Mouse (Mus musculus): Measurements from ENCODE around the gene Nsl1. TPM values are rescaled to one million over a fixed set of nuclear protein-coding genes. Genes with fewer than 3 reads are reported as not detected.
"Not testable (repeated sequence)": the region's sequence is repeated elsewhere in the genome, so short reads cannot be mapped to it uniquely, and the experiment has no call there.

Gene Nsl1
- polyA plus RNA-seq (2015; fragmentation: Nextera tagmentation; extraction: Ambion mirVana) = 9.9 and 14.1 TPM in 2 replicates

DNA sequence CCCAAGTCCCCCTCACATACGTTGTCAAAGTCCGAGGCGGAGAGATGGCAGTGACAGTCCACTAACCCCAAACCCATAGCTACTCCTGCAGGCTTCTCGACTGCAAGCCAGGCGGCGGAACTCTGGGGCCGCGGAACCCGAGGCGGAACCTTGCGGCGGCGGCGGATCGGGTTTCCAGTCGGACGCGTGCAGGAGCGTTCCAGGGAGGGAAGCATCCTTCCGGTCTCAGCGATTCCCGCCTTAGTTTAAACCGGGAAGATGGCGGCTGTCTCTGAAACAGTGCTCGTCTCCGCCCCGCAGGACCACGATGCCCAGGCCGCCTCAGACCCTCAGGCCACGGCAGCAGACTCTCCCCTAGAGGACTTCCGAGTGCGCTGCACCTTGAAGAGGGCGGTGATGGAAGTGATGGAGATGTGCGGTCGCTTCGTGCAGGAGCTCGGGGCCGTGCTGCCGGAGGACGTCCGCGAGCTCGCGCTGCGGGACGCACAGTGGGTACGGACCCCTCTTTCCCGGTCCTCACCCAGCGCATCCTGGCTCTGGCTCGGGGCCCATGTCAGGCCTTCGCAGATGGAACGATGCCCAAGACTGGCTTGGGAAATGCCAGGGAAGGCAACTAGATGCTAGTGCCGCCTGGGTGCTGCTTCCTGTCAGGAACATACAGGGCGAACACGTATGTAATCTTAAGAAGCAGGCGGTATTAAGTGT is at the start of gene Nsl1, which contains the start of gene Tatdn3:
Nsl1 (plus strand) TSS at position 232 of the 705 bp plus-strand sequence.
Tatdn3 (minus strand) TSS at position 152 of the 705 bp plus-strand sequence.
- Histone ChIP-seq H3K27me3 (no peaks in the 10 kb centered on the region), H3K4me1 (replicated peaks) (peaks cover 23% of the 10 kb centered on the region), H3K9me3 (replicated peaks) (no peaks in the 10 kb centered on the region), H3K36me3 (peaks cover 6% of the 10 kb centered on the region; the same call in 1 of the 2 replicates), H3K9ac (peak within 1 kb of the TSS; percentile 70), H3K4me2 (peak within 1 kb of the TSS; percentile 90), H3K4me3 (peak within 1 kb of the TSS; percentile 79), H3K27ac (peak within 1 kb of the TSS; percentile 71)
- WGBS = under 1% methylated on average over 56 of the region's 56 CpGs
- ATAC-seq (replicated peaks; ENCODE audit: insufficient number of reproducible peaks, insufficient read depth, low FRiP score, low read depth) = peak; percentile 89

DNA sequence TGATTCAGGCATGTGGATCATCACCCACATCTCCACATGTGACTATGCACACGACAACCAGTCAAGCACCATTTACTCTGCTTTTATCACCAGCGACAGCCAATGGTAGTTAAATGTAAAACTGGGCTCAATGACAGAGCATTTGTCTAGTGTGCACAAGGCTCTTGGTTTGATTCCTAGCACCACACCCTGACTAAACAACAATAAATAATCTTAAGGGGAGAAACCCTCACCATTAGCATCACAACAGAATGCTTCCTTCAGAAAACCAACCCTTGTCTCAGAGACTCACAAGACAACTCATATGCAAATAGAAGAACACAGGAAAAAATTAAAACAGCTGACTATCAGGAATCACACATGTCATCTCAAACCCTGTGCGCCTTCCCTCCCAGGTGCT is 48.5 kb upstream of the Nsl1 start:
- Histone ChIP-seq H3K9me3 (replicated peaks) (no peaks in the 10 kb centered on the region), H3K4me2 (no peak overlapping the region), H3K4me1 (replicated peaks) (no peaks in the 10 kb centered on the region), H3K4me3 (no peak overlapping the region), H3K27ac (no peak overlapping the region), H3K36me3 (peaks cover 49% of the 10 kb centered on the region), H3K27me3 (no peaks in the 10 kb centered on the region), H3K9ac (no peak overlapping the region)
- 93% methylated on average over 3 of the region's 3 CpGs for WGBS
- no peak for ATAC-seq (replicated peaks; ENCODE audit: insufficient number of reproducible peaks, insufficient read depth, low FRiP score, low read depth)

DNA sequence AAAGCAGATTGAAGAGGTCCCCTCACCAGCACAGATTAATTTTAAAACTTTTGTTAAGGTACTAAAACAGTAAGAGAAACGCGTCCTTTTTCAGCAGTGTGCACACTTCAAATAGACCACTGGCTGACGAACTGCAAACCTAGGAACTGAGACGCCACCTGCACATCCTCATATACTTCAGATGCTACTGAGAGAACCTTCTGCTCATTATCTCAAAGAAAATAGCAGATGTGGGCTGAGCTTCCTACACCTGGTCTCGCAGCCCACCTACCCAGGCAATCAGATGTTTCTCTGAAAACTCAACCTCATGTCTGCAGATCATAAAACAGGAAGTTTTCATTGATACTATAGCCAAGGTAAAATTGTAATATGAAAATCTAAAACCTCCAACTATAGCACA is 43.0 kb upstream of the Nsl1 start:
- H3K4me1 ChIP-seq (replicated peaks) = peaks cover 3% of the 10 kb centered on the region; the same call in 1 of the 2 replicates
- H3K27ac ChIP-seq = no peak overlapping the region

DNA sequence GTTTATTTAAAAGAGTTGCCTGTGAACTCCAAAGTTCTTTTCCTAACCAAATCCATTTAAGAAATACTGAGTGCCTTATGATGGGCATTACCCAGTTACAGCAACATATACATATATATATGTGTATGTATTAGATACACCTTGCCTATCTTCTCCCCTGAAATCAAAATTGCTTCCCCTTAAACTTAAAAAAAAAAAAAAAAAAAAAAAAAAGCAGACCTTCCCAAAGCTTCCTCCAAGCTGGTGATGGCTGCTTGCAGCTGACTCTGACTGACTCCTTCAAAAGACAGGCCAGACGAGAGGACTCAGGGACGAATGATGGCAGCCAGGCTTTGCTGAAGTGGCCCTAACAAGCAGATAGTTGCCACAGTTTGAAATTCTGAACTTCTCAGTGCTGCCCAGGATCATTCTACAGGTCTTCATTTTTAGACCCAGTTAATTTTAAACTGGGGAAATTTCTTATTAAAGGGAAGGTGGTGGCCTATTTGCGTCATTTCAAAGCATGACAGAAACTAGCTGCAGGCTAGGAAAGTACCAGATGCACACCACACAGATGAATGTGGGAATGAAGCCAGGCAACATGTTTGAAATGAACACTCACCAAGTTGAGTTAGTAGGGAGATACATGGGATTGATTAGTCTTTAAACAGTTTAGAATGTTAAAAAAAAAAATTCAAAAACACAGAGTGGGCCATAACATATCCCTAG is 42.4 kb upstream of the Nsl1 start:
- 79% methylated on average over 3 of the region's 3 CpGs for WGBS
- Histone ChIP-seq H3K4me1 (replicated peaks) (peaks cover 9% of the 10 kb centered on the region), H3K36me3 (peaks cover 14% of the 10 kb centered on the region), H3K4me3 (no peak overlapping the region), H3K27me3 (no peaks in the 10 kb centered on the region), H3K9me3 (replicated peaks) (no peaks in the 10 kb centered on the region), H3K9ac (no peak overlapping the region), H3K27ac (no peak overlapping the region), H3K4me2 (no peak overlapping the region)
- no peak for ATAC-seq (replicated peaks; ENCODE audit: insufficient number of reproducible peaks, insufficient read depth, low FRiP score, low read depth)

More for the DNA sequence above, 43.0 kb upstream of the Nsl1 start:
- Histone ChIP-seq H3K36me3 (peaks cover 14% of the 10 kb centered on the region), H3K9ac (no peak overlapping the region), H3K9me3 (replicated peaks) (no peaks in the 10 kb centered on the region), H3K4me2 (no peak overlapping the region), H3K4me3 (no peak overlapping the region), H3K27me3 (no peaks in the 10 kb centered on the region)
- ATAC-seq (replicated peaks; ENCODE audit: insufficient number of reproducible peaks, insufficient read depth, low FRiP score, low read depth) = no peak
- WGBS = 91% methylated on average over 5 of the region's 5 CpGs

DNA sequence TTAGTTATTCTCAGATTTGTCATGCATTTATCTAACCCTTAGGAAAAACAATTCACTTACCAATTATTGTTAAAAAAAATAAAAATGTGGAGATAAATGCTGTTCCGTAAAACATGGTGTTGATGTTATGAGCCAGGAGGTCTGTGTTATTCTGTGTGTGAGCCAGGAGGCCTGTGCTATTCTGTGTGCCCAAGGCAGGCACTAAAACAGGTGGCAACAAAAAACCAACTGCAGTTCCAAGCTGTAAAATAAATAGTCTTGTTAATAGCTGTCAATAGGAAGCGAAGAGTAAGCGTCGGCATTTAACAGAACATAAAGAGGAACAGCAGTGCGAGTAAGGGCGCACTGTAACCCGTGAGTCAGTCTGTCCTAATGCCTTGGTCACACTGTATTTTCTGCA is 41.8 kb upstream of the Nsl1 start:
- 92% methylated on average over 7 of the region's 7 CpGs for WGBS
- no peaks in the 10 kb centered on the region for H3K27me3 ChIP-seq
- H3K27ac ChIP-seq = no peak overlapping the region
- no peak for ATAC-seq (replicated peaks; ENCODE audit: insufficient number of reproducible peaks, insufficient read depth, low FRiP score, low read depth)
- no peak overlapping the region for H3K9ac ChIP-seq
- H3K4me1 ChIP-seq (replicated peaks) = peaks cover 12% of the 10 kb centered on the region
- H3K4me3 ChIP-seq = no peak overlapping the region
- no peak overlapping the region for H3K4me2 ChIP-seq
- no peaks in the 10 kb centered on the region for H3K9me3 ChIP-seq (replicated peaks)
- peaks cover 14% of the 10 kb centered on the region for H3K36me3 ChIP-seq

DNA sequence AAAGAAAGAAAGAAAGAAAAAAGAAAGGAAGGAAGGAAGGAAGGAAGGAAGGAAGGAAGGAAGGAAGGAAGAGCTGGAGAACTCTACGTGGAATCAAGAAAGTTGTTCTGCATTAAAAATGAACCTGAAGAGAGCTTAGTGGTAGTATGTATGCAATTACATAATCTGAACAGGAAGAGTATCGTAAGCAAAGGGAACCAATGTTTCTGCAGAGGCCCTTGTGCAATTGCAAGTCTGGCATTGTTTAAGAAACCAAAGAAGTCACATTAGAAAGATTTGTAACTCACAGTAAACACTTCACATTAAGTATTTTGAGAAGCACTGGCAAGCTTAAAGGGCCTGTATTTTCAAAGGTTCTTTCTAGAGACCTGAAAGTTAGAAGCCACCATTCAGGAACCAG is 39.7 kb upstream of the Nsl1 start:
- 74% methylated on average over 2 of the region's 2 CpGs for WGBS
- no peak for ATAC-seq (replicated peaks; ENCODE audit: insufficient number of reproducible peaks, insufficient read depth, low FRiP score, low read depth)
- no peak overlapping the region for H3K9ac ChIP-seq

DNA sequence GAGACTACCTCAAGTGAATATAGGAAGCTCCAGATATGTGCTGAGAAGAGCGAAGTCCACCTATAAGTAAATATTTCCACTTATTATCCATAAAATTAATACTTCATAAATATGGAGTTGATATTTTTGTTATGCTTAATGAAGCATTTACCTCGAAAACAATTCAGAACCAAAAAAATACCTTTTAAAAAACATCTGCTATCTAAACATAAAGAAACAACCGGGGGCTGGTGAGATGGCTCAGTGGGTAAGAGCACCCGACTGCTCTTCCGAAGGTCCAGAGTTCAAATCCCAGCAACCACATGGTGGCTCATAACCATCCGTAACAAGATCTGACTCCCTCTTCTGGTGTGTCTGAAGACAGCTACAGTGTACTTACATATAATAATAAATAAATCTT is 39.0 kb upstream of the Nsl1 start:
- not testable (repeated sequence) for H3K27ac ChIP-seq; H3K9me3 ChIP-seq (replicated peaks); ATAC-seq (replicated peaks; ENCODE audit: insufficient number of reproducible peaks, insufficient read depth, low FRiP score, low read depth); H3K27me3 ChIP-seq; H3K9ac ChIP-seq; H3K4me2 ChIP-seq; H3K4me3 ChIP-seq
- peaks cover 13% of the 10 kb centered on the region for H3K36me3 ChIP-seq
- WGBS = 95% methylated on average over 6 of the region's 6 CpGs
- H3K4me1 ChIP-seq (replicated peaks) = peaks cover 21% of the 10 kb centered on the region

More for the DNA sequence above, 39.7 kb upstream of the Nsl1 start:
- Histone ChIP-seq H3K27me3 (no peaks in the 10 kb centered on the region), H3K36me3 (peaks cover 14% of the 10 kb centered on the region), H3K9me3 (replicated peaks) (no peaks in the 10 kb centered on the region), H3K4me1 (replicated peaks) (peaks cover 21% of the 10 kb centered on the region), H3K4me3 (no peak overlapping the region), H3K4me2 (no peak overlapping the region), H3K27ac (no peak overlapping the region)

DNA sequence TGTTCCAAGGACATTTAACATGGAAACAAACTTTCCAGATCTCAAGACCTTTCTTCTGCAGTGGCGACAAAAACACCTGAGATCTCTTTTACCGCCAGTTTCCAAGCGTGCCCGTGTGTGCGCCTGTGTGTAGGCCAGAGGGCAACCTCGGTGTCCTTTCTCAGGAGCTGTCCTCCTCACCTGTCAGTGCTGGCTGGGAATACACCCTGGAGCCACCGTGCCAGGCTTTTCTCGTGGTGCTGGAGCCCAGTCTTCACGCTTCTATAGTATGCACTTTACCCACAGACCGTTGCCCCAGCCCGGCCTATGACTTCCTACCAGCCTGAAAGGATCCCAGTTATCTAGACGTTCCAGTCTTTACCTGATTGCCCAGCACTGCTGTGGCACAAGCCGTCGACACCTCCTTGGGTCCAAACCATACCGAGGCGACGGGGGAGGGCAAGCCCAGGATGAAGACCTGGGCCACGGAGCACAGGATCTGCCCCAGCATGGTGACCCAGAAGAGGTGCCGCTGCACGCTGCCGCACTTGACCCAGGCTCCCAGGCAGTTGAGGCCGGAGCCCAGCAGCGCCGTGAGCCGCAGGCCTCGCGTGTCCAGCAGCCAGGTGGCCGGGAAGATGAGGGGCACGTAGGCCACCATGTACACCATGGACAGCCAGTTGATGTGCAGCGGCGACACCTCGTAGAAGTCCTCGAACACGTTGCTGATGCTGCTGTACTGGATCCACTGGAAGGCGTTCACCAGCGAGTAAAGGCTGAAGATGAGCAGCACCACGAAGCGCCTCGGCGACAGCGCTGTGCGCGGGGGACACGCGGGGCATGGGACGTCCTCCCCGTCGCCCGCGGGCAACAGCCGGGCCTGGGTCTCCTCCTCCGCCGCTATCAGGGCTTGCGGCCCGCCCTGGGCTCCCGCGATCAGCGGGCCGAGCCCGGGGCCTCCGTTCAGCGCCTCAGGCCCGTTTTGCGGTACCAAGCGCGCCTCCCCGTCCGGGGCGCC is 37.5 kb upstream of the Nsl1 start:
- ATAC-seq (replicated peaks; ENCODE audit: insufficient number of reproducible peaks, insufficient read depth, low FRiP score, low read depth) = peak; percentile 14; the same call in 1 of the 2 replicates
- H3K27ac ChIP-seq = peak overlapping the region; percentile 91
- 3% methylated on average over 68 of the region's 69 CpGs for WGBS
- peak overlapping the region; percentile 94 for H3K9ac ChIP-seq
- H3K27me3 ChIP-seq = no peaks in the 10 kb centered on the region
- H3K4me2 ChIP-seq = peak overlapping the region; percentile 96
- no peaks in the 10 kb centered on the region for H3K9me3 ChIP-seq (replicated peaks)
- H3K4me1 ChIP-seq (replicated peaks) = peaks cover 21% of the 10 kb centered on the region
- peak overlapping the region; percentile 95 for H3K4me3 ChIP-seq
- H3K36me3 ChIP-seq = peaks cover 7% of the 10 kb centered on the region

DNA sequence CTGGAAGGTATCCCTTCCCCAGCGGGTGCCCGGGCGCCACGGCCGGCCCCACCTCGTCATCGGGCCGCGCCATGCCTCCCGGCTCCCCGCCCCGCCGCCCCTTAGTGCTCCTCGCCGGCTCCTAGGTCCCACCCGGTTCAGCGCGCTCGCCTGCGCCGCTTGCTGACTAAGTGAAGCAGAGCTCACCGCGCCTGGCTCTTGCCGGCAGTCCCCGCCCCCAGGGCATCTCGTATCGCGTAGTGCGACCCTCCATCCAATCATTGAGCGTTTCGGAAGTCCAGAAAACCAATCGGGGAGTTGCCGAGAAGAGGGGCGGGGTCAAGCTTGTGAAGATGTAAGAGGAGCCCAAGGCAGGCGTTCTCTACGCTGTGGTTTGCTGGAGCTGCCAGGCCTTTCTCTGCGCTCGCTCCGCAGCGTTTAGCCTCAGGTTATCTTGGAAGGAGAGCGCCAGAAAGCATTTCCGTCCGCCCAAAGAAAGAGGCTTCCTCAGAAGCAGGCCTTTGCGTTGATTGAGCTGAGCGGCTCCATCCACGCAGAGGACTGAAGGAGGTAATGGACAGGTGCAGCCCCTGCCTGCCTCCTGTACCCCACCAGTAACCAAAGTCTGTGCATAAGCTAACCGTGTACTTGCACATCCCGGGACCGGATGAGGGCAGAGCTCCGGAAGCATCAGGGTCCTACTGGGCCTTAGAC is 36.6 kb upstream of the Nsl1 start, which contains the start of gene Flvcr1:
Flvcr1 (minus strand) TSS at position 138 of the 693 bp plus-strand sequence.
- no peaks in the 10 kb centered on the region for H3K9me3 ChIP-seq (replicated peaks)
- peak within 1 kb of the TSS; percentile 96 for H3K4me2 ChIP-seq
- peaks cover 21% of the 10 kb centered on the region for H3K4me1 ChIP-seq (replicated peaks)
- H3K9ac ChIP-seq = peak within 1 kb of the TSS; percentile 94
- under 1% methylated on average over 50 of the region's 50 CpGs for WGBS
- peak within 1 kb of the TSS; percentile 95 for H3K4me3 ChIP-seq
- H3K27me3 ChIP-seq = no peaks in the 10 kb centered on the region
- H3K27ac ChIP-seq = peak within 1 kb of the TSS; percentile 91
- peaks cover 7% of the 10 kb centered on the region for H3K36me3 ChIP-seq
- ATAC-seq (replicated peaks; ENCODE audit: insufficient number of reproducible peaks, insufficient read depth, low FRiP score, low read depth) = peak; percentile 99

DNA sequence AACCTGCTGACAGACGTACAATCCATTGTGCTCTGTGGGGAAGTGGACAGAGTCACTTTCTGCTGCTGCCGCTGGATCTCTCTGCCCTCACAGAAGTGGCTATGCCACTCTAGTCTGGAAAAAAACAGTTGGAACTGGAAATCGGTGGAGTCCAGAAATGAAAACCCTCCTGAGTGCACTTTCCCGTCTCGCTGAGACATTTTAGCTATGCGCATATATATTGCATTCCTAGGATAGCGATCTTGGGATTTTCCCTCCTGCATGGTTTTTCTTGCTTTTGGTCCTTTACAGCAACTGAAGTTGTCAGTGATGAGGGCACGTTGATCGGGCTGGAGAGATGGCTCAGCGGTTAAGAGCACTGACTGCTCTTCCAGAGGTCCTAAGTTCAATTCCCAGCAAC is 32.6 kb upstream of the Nsl1 start:
- no peaks in the 10 kb centered on the region for H3K9me3 ChIP-seq (replicated peaks)
- H3K27ac ChIP-seq = no peak overlapping the region
- ATAC-seq (replicated peaks; ENCODE audit: insufficient number of reproducible peaks, insufficient read depth, low FRiP score, low read depth) = no peak
- H3K36me3 ChIP-seq = no peaks in the 10 kb centered on the region
- H3K4me2 ChIP-seq = no peak overlapping the region
- H3K9ac ChIP-seq = no peak overlapping the region
- WGBS = 65% methylated on average over 10 of the region's 10 CpGs
- H3K27me3 ChIP-seq = no peaks in the 10 kb centered on the region
- H3K4me1 ChIP-seq (replicated peaks) = peaks cover 13% of the 10 kb centered on the region
- no peak overlapping the region for H3K4me3 ChIP-seq
